Mouse (Mus musculus) heart, postnatal 0 days (tissue): ENCODE measurements around the gene Cfdp1. TPM values are rescaled to one million over a fixed set of nuclear protein-coding genes. Genes with fewer than 3 reads are reported as not detected.

Source experiments
- ATAC-seq: fragments of 200-750 bp; cut with Nextera tagmentation; 2 replicates; pipeline ENCODE4 v1.8.0; 2017; ENCODE audit warnings: low read depth, moderate number of reproducible peaks, moderate library complexity; ENCODE audit not compliant: insufficient read depth
- DNase-seq: peaks from one replicate; pipeline ENCODE4 v3.0.0-alpha.2; 2016; ENCODE audit warnings: low spot score
- H3K27ac ChIP-seq: fragments of 300-500 bp; sonication (generic); 2 replicates; pipeline ENCODE4 v1.5.1; 2014; ENCODE audit warnings: low read depth, mild to moderate bottlenecking
- H3K27me3 ChIP-seq: fragments of 300-500 bp; sonication (generic); 2 replicates; pipeline ENCODE4 v1.6.1; 2014; ENCODE audit warnings: low read length, mixed read lengths; ENCODE audit not compliant: control insufficient read depth, insufficient read depth
- H3K36me3 ChIP-seq: fragments of 300-500 bp; sonication (generic); replicated peaks from 2 replicates; pipeline ENCODE4 v1.6.1; 2014; ENCODE audit warnings: low read length, mixed read lengths; ENCODE audit not compliant: control insufficient read depth, insufficient read depth
- H3K4me1 ChIP-seq: fragments of 300-500 bp; sonication (generic); 2 replicates; pipeline ENCODE4 v1.6.1; 2014; ENCODE audit warnings: antibody characterized with exemption; ENCODE audit not compliant: control insufficient read depth, insufficient read depth
- H3K4me2 ChIP-seq: fragments of 300-500 bp; sonication (generic); 2 replicates; pipeline ENCODE4 v1.6.1; 2014; ENCODE audit warnings: low read depth, mild to moderate bottlenecking, low read length, moderate library complexity
- H3K4me3 ChIP-seq: fragments of 300-500 bp; sonication (generic); 2 replicates; pipeline ENCODE4 v1.5.1; 2014; ENCODE audit warnings: low read depth, low read length
- H3K9ac ChIP-seq: fragments of 300-500 bp; sonication (generic); replicated peaks from 2 replicates; pipeline ENCODE4 v1.6.1; 2014; ENCODE audit warnings: low read depth, low read length, mixed read lengths
- H3K9me3 ChIP-seq: fragments of 300-500 bp; sonication (generic); replicated peaks from 2 replicates; pipeline ENCODE4 v1.6.1; 2016; ENCODE audit warnings: low read length; ENCODE audit not compliant: control insufficient read depth
- CTCF ChIP-seq: IDR thresholded peaks from 2 replicates; pipeline ENCODE4 v1.5.1; 2016; ENCODE audit warnings: antibody characterized with exemption, control low read depth, low read depth
- EP300 ChIP-seq: IDR thresholded peaks from 2 replicates; pipeline ENCODE4 v1.6.1; 2016; ENCODE audit warnings: antibody characterized with exemption, low read depth
- WGBS: fragments of 180-500 bp; shearing (Covaris S2); extraction: QIAGEN DNeasy Blood & Tissue Kit; methylation state at CpG from one replicate; pipeline ENCODE4 v1.1.7; 2014; 5-methylcytosine and 5-hydroxymethylcytosine counted together
- polyA plus RNA-seq: library from polyadenylated mRNA; unstranded; fragments of >200 nt; fragmentation: Nextera tagmentation; extraction: Ambion mirVana; gene quantifications from 2 replicates; pipeline ENCODE4 v1.2.1, GENCODE M21; 2015
- total RNA-seq: library from RNA; depleted of rRNA; stranded (reverse); fragments of >200 nt; gene quantifications from 2 replicates; pipeline ENCODE4 v1.2.3, GENCODE M21; 2014; ENCODE audit warnings: low replicate concordance

The Cfdp1 gene
- total and polyA plus RNA-seq, 2 experiments from 2014 or later = 16.1 to 85.4 TPM

GRCm38 (mm10) chr8:111768651-111769050 lies 85.4 kb downstream of the Cfdp1 start:
- H3K27ac ChIP-seq = no peak overlapping the region
- H3K9me3 ChIP-seq = no peaks in the 10 kb centered on the region
- no peak for ATAC-seq
- peaks cover 22% of the 10 kb centered on the region for H3K36me3 ChIP-seq
- H3K4me3 ChIP-seq = no peak overlapping the region
- no peak overlapping the region for H3K9ac ChIP-seq
- H3K4me2 ChIP-seq = no peak overlapping the region
- no peak for DNase-seq
- no peaks in the 10 kb centered on the region for H3K27me3 ChIP-seq
- WGBS = 91% methylated on average over 6 of the region's 6 CpGs
- 0 out of 2 replicates have a peak, but pooled peaks cover 14% of the 10 kb centered on the region for H3K4me1 ChIP-seq
- TF ChIP-seq CTCF = no peak
- no peak for TF ChIP-seq EP300

- peaks cover 22% of the 10 kb centered on the region for H3K36me3 ChIP-seq
- H3K4me2 ChIP-seq = no peak overlapping the region
- H3K4me1 ChIP-seq = 0 out of 2 replicates have a peak, but pooled peaks cover 3% of the 10 kb centered on the region
- ATAC-seq (no peak), DNase-seq (no peak)
- H3K4me3 ChIP-seq = no peak overlapping the region
- 75% methylated on average over 4 of the region's 4 CpGs for WGBS
- H3K27ac ChIP-seq = no peak overlapping the region
- no peak overlapping the region for H3K9ac ChIP-seq
- no peaks in the 10 kb centered on the region for H3K27me3 ChIP-seq
- no peaks in the 10 kb centered on the region for H3K9me3 ChIP-seq
- TF ChIP-seq EP300 (no peak), CTCF (no peak)
Observed at GRCm38 (mm10) chr8:111765616-111766015, 88.5 kb downstream of the Cfdp1 start.

GRCm38 (mm10) chr8:111765096-111765495 lies 89.0 kb downstream of the Cfdp1 start:
- Histone ChIP-seq H3K27me3 (no peaks in the 10 kb centered on the region), H3K36me3 (peaks cover 22% of the 10 kb centered on the region), H3K4me1 (0 out of 2 replicates have a peak, but pooled peaks cover 3% of the 10 kb centered on the region), H3K4me2 (no peak overlapping the region), H3K27ac (no peak overlapping the region), H3K4me3 (no peak overlapping the region), H3K9me3 (no peaks in the 10 kb centered on the region), H3K9ac (no peak overlapping the region)
- 92% methylated on average over 9 of the region's 9 CpGs for WGBS
- TF ChIP-seq EP300 (no peak), CTCF (no peak)
- ATAC-seq (no peak), DNase-seq (no peak)

- no peak for DNase-seq
- WGBS = 83% methylated on average over 13 of the region's 13 CpGs
Observed at GRCm38 (mm10) chr8:111760708-111761107, 93.4 kb downstream of the Cfdp1 start.

GRCm38 (mm10) chr8:111758817-111759216 lies 95.3 kb downstream of the Cfdp1 start:
- no peak overlapping the region for H3K4me3 ChIP-seq
- no peak overlapping the region for H3K27ac ChIP-seq
- ATAC-seq (no peak), DNase-seq (no peak)
- H3K4me1 ChIP-seq = peaks cover 5% of the 10 kb centered on the region
- TF ChIP-seq CTCF = no peak
- no peak overlapping the region for H3K4me2 ChIP-seq
- no peaks in the 10 kb centered on the region for H3K36me3 ChIP-seq
- H3K9ac ChIP-seq = no peak overlapping the region
- WGBS = 86% methylated on average over 5 of the region's 5 CpGs
- no peaks in the 10 kb centered on the region for H3K9me3 ChIP-seq
- no peaks in the 10 kb centered on the region for H3K27me3 ChIP-seq

More at GRCm38 (mm10) chr8:111760708-111761107, 93.4 kb downstream of the Cfdp1 start:
- ATAC-seq = no peak
- no peak for TF ChIP-seq EP300
- TF ChIP-seq CTCF = no peak
- Histone ChIP-seq H3K9ac (no peak overlapping the region), H3K9me3 (no peaks in the 10 kb centered on the region), H3K36me3 (no peaks in the 10 kb centered on the region), H3K27me3 (no peaks in the 10 kb centered on the region), H3K4me3 (no peak overlapping the region), H3K4me2 (no peak overlapping the region), H3K27ac (no peak overlapping the region), H3K4me1 (no peaks in the 10 kb centered on the region)

GRCm38 (mm10) chr8:111757599-111757998 lies 96.5 kb downstream of the Cfdp1 start:
- DNase-seq (no peak), ATAC-seq (no peak)
- WGBS = 89% methylated on average over 9 of the region's 9 CpGs
- no peak overlapping the region for H3K4me3 ChIP-seq
- TF ChIP-seq EP300 (no peak), CTCF (no peak)
- H3K4me1 ChIP-seq = peaks cover 7% of the 10 kb centered on the region
- H3K36me3 ChIP-seq = no peaks in the 10 kb centered on the region
- H3K27me3 ChIP-seq = no peaks in the 10 kb centered on the region
- no peak overlapping the region for H3K27ac ChIP-seq
- no peaks in the 10 kb centered on the region for H3K9me3 ChIP-seq
- H3K4me2 ChIP-seq = no peak overlapping the region
- H3K9ac ChIP-seq = no peak overlapping the region
